Mouse (Mus musculus) heart, postnatal 14 days (tissue): ENCODE data around the gene Hoxc9. TPM values are rescaled to one million over a fixed set of nuclear protein-coding genes. Genes with fewer than 3 reads are reported as not detected.

ENCODE experiments used
- DNase-seq, 2 experiments: peaks; one replicate each; pipeline ENCODE4 v3.0.0; 2021 to 2022
- intact Hi-C: fragments of 180-260 bp; cut with DNase I; formaldehyde crosslinking; loops from one replicate; pipeline ENCODE4 v1.15.1; 2025
- total RNA-seq, 2 experiments: library from RNA; stranded (reverse); gene quantifications; 2 replicates each; pipeline ENCODE4 v1.2.3; 2021

Hoxc9 gene
- total RNA-seq, 2 experiments from 2014 or later, result not detected

GRCm38 (mm10) chr15:102975688-102976111 lies 539 bp upstream of the Hoxc9 start:
- DNase-seq, result no peak
- intact Hi-C loops, result no loop called here

GRCm38 (mm10) chr15:102976631-102977422 lies 588 bp downstream of the Hoxc9 start:
- DNase-seq, result no peak
- intact Hi-C loops, result no loop called here

- DNase-seq, result no peak
- intact Hi-C loops, result no loop called here
Observed at GRCm38 (mm10) chr15:102977423-102977974, 1.3 kb downstream of the Hoxc9 start.

GRCm38 (mm10) chr15:102978615-102979515 lies 2.6 kb downstream of the Hoxc9 start:
- no peak for DNase-seq
- intact Hi-C loops, result no loop called here

- intact Hi-C loops, result no loop called here
- DNase-seq, result no peak
Observed at GRCm38 (mm10) chr15:102979936-102980335, 3.7 kb downstream of the Hoxc9 start.

GRCm38 (mm10) chr15:102980352-102980751 lies 4.1 kb downstream of the Hoxc9 start:
- intact Hi-C loops, result no loop called here
- DNase-seq, result no peak

- intact Hi-C loops, result no loop called here
- no peak for DNase-seq
Observed at GRCm38 (mm10) chr15:102980912-102981311, 4.7 kb downstream of the Hoxc9 start.

- intact Hi-C loops, result no loop called here
- no peak for DNase-seq
Observed at GRCm38 (mm10) chr15:102981379-102982288, 5.4 kb downstream of the Hoxc9 start.

- intact Hi-C loops, result no loop called here
- DNase-seq, result no peak
Observed at GRCm38 (mm10) chr15:102983716-102984115, 7.5 kb downstream of the Hoxc9 start.

- intact Hi-C loops, result no loop called here
- no peak for DNase-seq
Observed at GRCm38 (mm10) chr15:102984521-102984920, 8.3 kb downstream of the Hoxc9 start.

- intact Hi-C loops, result loop anchor here (5.0 kb wide), 2 partner anchors 147 to 322 kb away; no protein-coding TSS in a partner anchor
- no peak for DNase-seq
Observed at GRCm38 (mm10) chr15:102984925-102985324, 8.7 kb downstream of the Hoxc9 start.

- DNase-seq, result peak; percentile 92 to 97
- intact Hi-C loops, result loop anchor here (1.0 to 5.0 kb wide), 5 partner anchors 145 to 320 kb away; no protein-coding TSS in a partner anchor
Observed at GRCm38 (mm10) chr15:102987124-102987833, 11.0 kb downstream of the Hoxc9 start.

GRCm38 (mm10) chr15:102988078-102988477 lies 11.8 kb downstream of the Hoxc9 start:
- intact Hi-C loops, result loop anchor here (5.0 kb wide), 2 partner anchors 144 to 319 kb away; no protein-coding TSS in a partner anchor
- DNase-seq, result no peak

GRCm38 (mm10) chr15:102990461-102991397 lies 14.5 kb downstream of the Hoxc9 start, which contains the start of gene Hoxc8:
Gene Hoxc8, plus strand, starts transcription at chr15:102990607.
- no peak for DNase-seq
- intact Hi-C loops, result no loop called here

GRCm38 (mm10) chr15:102991782-102992181 lies 15.5 kb downstream of the Hoxc9 start:
- intact Hi-C loops, result no loop called here
- no peak for DNase-seq

GRCm38 (mm10) chr15:102992206-102992605 lies 16.0 kb downstream of the Hoxc9 start:
- no peak for DNase-seq
- intact Hi-C loops, result no loop called here

GRCm38 (mm10) chr15:102992863-102993262 lies 16.6 kb downstream of the Hoxc9 start:
- no peak for DNase-seq

GRCm38 (mm10) chr15:102996548-102996947 lies 20.3 kb downstream of the Hoxc9 start:
- no peak for DNase-seq
- intact Hi-C loops, result no loop called here

More at GRCm38 (mm10) chr15:102992863-102993262, 16.6 kb downstream of the Hoxc9 start:
- intact Hi-C loops, result no loop called here
